In the genomic region with DNA sequence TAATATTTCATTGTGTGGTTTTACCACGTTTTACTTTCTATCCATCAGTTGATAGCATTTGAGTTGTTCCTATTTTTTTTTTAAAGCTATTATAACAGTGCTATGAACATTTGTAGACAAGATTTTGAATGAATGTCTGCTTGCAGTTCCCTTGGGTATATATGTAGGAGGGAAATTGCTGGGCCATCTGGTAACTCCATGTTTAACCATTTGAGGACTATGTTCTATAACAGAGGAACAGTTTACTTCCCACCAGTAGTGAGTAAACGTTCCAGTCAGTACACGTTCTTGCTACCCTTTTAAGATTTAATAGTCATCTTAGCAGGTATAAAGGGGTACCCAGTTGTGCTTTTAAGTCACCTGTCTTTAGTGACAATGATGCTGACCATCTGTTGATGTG, we compare ENCODE assay signal across 30 mouse cellular contexts.
"Had no signal": no experiment of that assay in that cellular context is flagged by ENCODE, and none has a peak within 500 bp of the region (broad histone marks: within the 10 kb centered on the region; RNA-seq: fewer than 3 reads in every experiment).

No protein-coding gene starts in this region.

- H3K4me1 ChIP-seq: liver, embryonic 12.5 days; liver, embryonic 13.5 days; liver, embryonic 15.5 days; lung, embryonic 15.5 days; megakaryocyte, embryonic 14.5 days; midbrain, embryonic 10.5 days; midbrain, embryonic 12.5 days; midbrain, embryonic 13.5 days; midbrain, embryonic 15.5 days; neural tube, embryonic 12.5 days had no signal

- ATAC-seq: liver, embryonic 12.5 days; liver, postnatal 0 days; lung, postnatal 0 days; midbrain, embryonic 13.5 days; midbrain, embryonic 15.5 days; midbrain, embryonic 16.5 days had no signal

- H3K27me3 ChIP-seq: limb, embryonic 12.5 days; limb, embryonic 13.5 days; limb, embryonic 15.5 days; liver, embryonic 12.5 days; liver, embryonic 13.5 days; liver, embryonic 15.5 days; lung, embryonic 15.5 days; megakaryocyte, embryonic 14.5 days; midbrain, embryonic 12.5 days; midbrain, embryonic 13.5 days; midbrain, embryonic 15.5 days; neural tube, embryonic 12.5 days had no signal

- H3K4me3 ChIP-seq: limb, embryonic 10.5 days; limb, embryonic 12.5 days; limb, embryonic 13.5 days; limb, embryonic 15.5 days; liver, embryonic 12.5 days; liver, embryonic 13.5 days; liver, embryonic 15.5 days; lung, embryonic 15.5 days; megakaryocyte, embryonic 14.5 days; midbrain, embryonic 10.5 days; midbrain, embryonic 12.5 days; midbrain, embryonic 13.5 days; midbrain, embryonic 15.5 days; myocyte; neural tube, embryonic 12.5 days had no signal

- H3K27ac ChIP-seq: limb, embryonic 12.5 days; limb, embryonic 13.5 days; limb, embryonic 15.5 days; liver, embryonic 12.5 days; liver, embryonic 13.5 days; liver, embryonic 14.5 days; liver, embryonic 15.5 days; lung, embryonic 15.5 days; macrophage; midbrain, embryonic 10.5 days; midbrain, embryonic 12.5 days; midbrain, embryonic 13.5 days; midbrain, embryonic 15.5 days; neural tube, embryonic 12.5 days had no signal

- DNase-seq: left cerebral cortex, postnatal 4 days; liver; liver, embryonic 13.5 days; liver, postnatal 0 days; lung, adult 18-20 months; lung, adult 2 months; lung, embryonic 14.5 days; lung, postnatal 10 days; lung, postnatal 14 days; lung, postnatal 36 days; lung, postnatal 4 days; midbrain, embryonic 14.5 days had no signal

- H3K36me3 ChIP-seq: limb, embryonic 10.5 days; limb, embryonic 12.5 days; limb, embryonic 13.5 days; limb, embryonic 15.5 days; liver, embryonic 12.5 days; liver, embryonic 13.5 days; liver, embryonic 15.5 days; lung, embryonic 15.5 days; midbrain, embryonic 10.5 days; midbrain, embryonic 12.5 days; midbrain, embryonic 13.5 days; midbrain, embryonic 15.5 days; neural tube, embryonic 12.5 days had no signal

- H3K9ac ChIP-seq: limb, embryonic 12.5 days; limb, embryonic 13.5 days; limb, embryonic 15.5 days; liver, embryonic 12.5 days; liver, embryonic 13.5 days; liver, embryonic 14.5 days; liver, embryonic 15.5 days; liver, postnatal 0 days; lung, embryonic 14.5 days; lung, embryonic 15.5 days; midbrain, embryonic 12.5 days; midbrain, embryonic 13.5 days; midbrain, embryonic 15.5 days; neural tube, embryonic 12.5 days had no signal
